13 mouse cellular contexts compared by ENCODE assay signal in the genomic region with DNA sequence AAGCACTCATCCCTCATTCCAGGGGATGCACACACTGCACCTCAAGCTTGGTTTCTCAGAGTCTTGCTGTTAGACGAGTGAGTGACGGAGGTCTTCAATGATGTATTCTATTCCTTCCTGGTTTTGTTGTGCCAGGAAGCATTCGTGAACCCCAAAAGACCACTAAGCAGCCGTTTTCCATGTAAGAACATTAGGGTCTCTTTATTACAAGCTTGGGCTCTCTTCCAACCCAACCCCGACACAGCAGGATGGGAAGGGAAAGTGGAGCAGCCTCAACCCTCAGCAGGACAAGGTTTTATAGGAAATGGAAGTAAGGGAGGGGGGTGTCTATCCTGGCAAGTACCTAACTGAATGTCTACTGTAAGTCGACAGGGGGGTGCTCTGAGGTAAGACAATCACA. TPM values are rescaled to one million over a fixed set of nuclear protein-coding genes. Genes with fewer than 3 reads are reported as not detected.
DNase-seq lines count a peak whose midpoint lies in the region; ATAC-seq and TF ChIP-seq lines count a peak whose summit lies in the region.
"Had no signal": no experiment of that assay in that cellular context is flagged by ENCODE, and none has a peak within 500 bp of the region (broad histone marks: within the 10 kb centered on the region; RNA-seq: fewer than 3 reads in every experiment).

No protein-coding gene starts in this region.

- intact Hi-C loops in heart, adult 2 months (cut with DNase I) = loop anchor here (5.0 kb wide), 2 partner anchors 56 to 69 kb away; no protein-coding TSS in a partner anchor
- intact Hi-C loops in heart, postnatal 36 days (cut with DNase I) = loop anchor here (2.0 to 5.0 kb wide), 3 partner anchors 39 to 129 kb away; a partner anchor contains a TSS
- intact Hi-C loops in left cerebral cortex, adult 2 months (cut with DNase I) = loop anchor here (5.0 kb wide), 1 partner anchor 39 kb away; a partner anchor contains a TSS
- intact Hi-C loops in left cerebral cortex, postnatal 14 days (cut with DNase I) = loop anchor here (5.0 kb wide), 1 partner anchor 39 kb away; a partner anchor contains a TSS

- peak overlapping the region; percentile 57 for H3K27ac ChIP-seq in heart, adult 2 months
- peak overlapping the region; percentile 87; the same call in 1 of the 2 replicates for H3K27ac ChIP-seq in left cerebral cortex, adult 2 months
- peak overlapping the region; percentile 55 for H3K27ac ChIP-seq in cortical plate, adult 2 months (ENCODE audit: insufficient read depth, low read length)
- H3K27ac ChIP-seq in hindbrain, embryonic 16.5 days (ENCODE audit: low read depth, low read length) = peak overlapping the region; percentile 26
- H3K27ac ChIP-seq: limb, embryonic 12.5 days; macrophage had no signal

- peaks cover 30% of the 10 kb centered on the region for H3K4me1 ChIP-seq in heart, adult 2 months (ENCODE audit: control insufficient read depth, insufficient read depth, low read length)
- H3K4me1 ChIP-seq in cortical plate, adult 2 months (ENCODE audit: control insufficient read depth, insufficient read depth, low read length) = peaks cover 5% of the 10 kb centered on the region
- peaks cover 20% of the 10 kb centered on the region for H3K4me1 ChIP-seq in hindbrain, embryonic 16.5 days (ENCODE audit: control insufficient read depth, insufficient read depth, low read depth, low read length)

- no peaks in the 10 kb centered on the region for H3K9me3 ChIP-seq in hindbrain, embryonic 16.5 days (ENCODE audit: control insufficient read depth, low read length)
- H3K9me3 ChIP-seq: limb, embryonic 12.5 days had no signal

- TF ChIP-seq POLR2A in heart, adult 2 months (IDR thresholded peaks at IDR 0.05; ENCODE audit: insufficient read depth, low read depth, low read length) = no peak
- TF ChIP-seq POLR2A in cortical plate, adult 2 months (IDR thresholded peaks at IDR 0.05; ENCODE audit: extremely low read depth, insufficient read depth, low read length) = no peak

- ATAC-seq in hindbrain, embryonic 16.5 days = peak; percentile 49; the same call in 1 of the 2 replicates
- ATAC-seq: Patski had no signal

- no peak for TF ChIP-seq CTCF in heart, adult 2 months (IDR thresholded peaks at IDR 0.05)
- TF ChIP-seq CTCF in left cerebral cortex, adult 2 months (IDR thresholded peaks at IDR 0.05) = no peak
- no peak for TF ChIP-seq CTCF in cortical plate, adult 2 months (IDR thresholded peaks at IDR 0.05; ENCODE audit: extremely low read depth, insufficient read depth, low read length)

- no peak overlapping the region for H3K9ac ChIP-seq in heart, adult 2 months (ENCODE audit: low read depth, low read length)
- H3K9ac ChIP-seq in hindbrain, embryonic 16.5 days (ENCODE audit: low read depth, low read length) = no peak overlapping the region
- H3K9ac ChIP-seq: limb, embryonic 12.5 days had no signal

- no peak for DNase-seq in heart, adult 2 months
- DNase-seq in heart, postnatal 36 days = no peak
- no peak for DNase-seq in left cerebral cortex, adult 2 months (ENCODE audit: extremely low spot score in 1 of 2, low spot score in 2 of 2)
- DNase-seq in left cerebral cortex, postnatal 14 days (ENCODE audit: low spot score in 2 of 2) = no peak
- no peak for DNase-seq in adrenal gland, postnatal 10 days
- DNase-seq in right cerebral cortex, adult 2 months (ENCODE audit: low spot score in 2 of 2) = no peak
- DNase-seq: adrenal gland, adult 8-10 months had no signal

- 0 out of 2 replicates have a peak overlapping the region, but pooled peaks have one; percentile 8 for H3K4me2 ChIP-seq in hindbrain, embryonic 16.5 days (ENCODE audit: low read length)
- H3K4me2 ChIP-seq: limb, embryonic 12.5 days had no signal

- no peak overlapping the region for H3K4me3 ChIP-seq in heart, adult 2 months
- H3K4me3 ChIP-seq in left cerebral cortex, adult 2 months = no peak overlapping the region
- H3K4me3 ChIP-seq in cortical plate, adult 2 months (ENCODE audit: insufficient read depth, low read length) = no peak overlapping the region
- H3K4me3 ChIP-seq in hindbrain, embryonic 16.5 days (ENCODE audit: low read length) = no peak overlapping the region
- H3K4me3 ChIP-seq: limb, embryonic 12.5 days; myocyte had no signal

- WGBS in heart, adult 2 months = 21% methylated on average over 6 of the region's 6 CpGs
- WGBS in hindbrain, embryonic 16.5 days = 49% methylated on average over 6 of the region's 6 CpGs

- no peak for TF ChIP-seq EP300 in heart, adult 2 months (IDR thresholded peaks at IDR 0.05; ENCODE audit: insufficient read depth, low read depth, low read length)

- H3K79me2 ChIP-seq in heart, adult 2 months (replicated peaks; ENCODE audit: control insufficient read depth, insufficient read depth, low read length) = peaks cover 2% of the 10 kb centered on the region; the same call in 1 of the 2 replicates

- no peaks in the 10 kb centered on the region for H3K27me3 ChIP-seq in heart, adult 2 months (ENCODE audit: control insufficient read depth, insufficient read depth, low read length)
- H3K27me3 ChIP-seq in hindbrain, embryonic 16.5 days (replicated peaks; ENCODE audit: control insufficient read depth, insufficient read depth, low read length) = no peaks in the 10 kb centered on the region
- H3K27me3 ChIP-seq: limb, embryonic 12.5 days; Patski had no signal

- peaks cover 28% of the 10 kb centered on the region for H3K36me3 ChIP-seq in heart, adult 2 months (ENCODE audit: control insufficient read depth, insufficient read depth, low read length)
- H3K36me3 ChIP-seq in hindbrain, embryonic 16.5 days (ENCODE audit: control insufficient read depth, insufficient read depth, low read length) = no peaks in the 10 kb centered on the region
- H3K36me3 ChIP-seq: limb, embryonic 12.5 days had no signal

RNA-seq across cellular contexts. Expression of a gene that starts 37.2 kb away (rescaled TPM):
- total RNA-seq in heart, adult 2 months (2021) = 10 to 100 TPM; 34.5 to 36.8 TPM
- polyA plus RNA-seq in heart, adult 2 months (2012; rRNA removed) = 8.5 and 14.7 TPM in 2 replicates
- total RNA-seq in heart, postnatal 36 days (2021) = 10 to 100 TPM; 39.4 to 41.1 TPM
- total RNA-seq in left cerebral cortex, adult 2 months (2021) = 100 to 1,000 TPM in 1 of 2 experiments, 10 to 100 TPM in 1; 86.3 to 102 TPM
- total RNA-seq in left cerebral cortex, postnatal 14 days (2021) = 10 to 100 TPM; 85.6 to 90.5 TPM
- 31.8 and 32.4 TPM in 2 replicates for polyA plus RNA-seq in cortical plate, adult 2 months (2012; rRNA removed)
- 33.4 and 35.5 TPM in 2 replicates for polyA plus RNA-seq in hindbrain, embryonic 16.5 days (2015; fragmentation: Nextera tagmentation; extraction: Ambion mirVana)
- 10 to 100 TPM; 47.1 to 64.6 TPM for total RNA-seq in adrenal gland, postnatal 10 days (2021)

RNA-seq across cellular contexts. Expression of a gene that starts 38.0 kb away (rescaled TPM):
- 10 to 100 TPM; 19.7 to 20.2 TPM for total RNA-seq in heart, adult 2 months (2021)
- 14.9 and 27.7 TPM in 2 replicates for polyA plus RNA-seq in heart, adult 2 months (2012; rRNA removed)
- 10 to 100 TPM; 22.2 to 22.5 TPM for total RNA-seq in heart, postnatal 36 days (2021)
- total RNA-seq in left cerebral cortex, adult 2 months (2021) = 10 to 100 TPM; 16.6 to 17.8 TPM
- 10 to 100 TPM; 24.2 to 26.3 TPM for total RNA-seq in left cerebral cortex, postnatal 14 days (2021)
- polyA plus RNA-seq in cortical plate, adult 2 months (2012; rRNA removed) = 23.5 and 26.4 TPM in 2 replicates
- 32.7 and 36.2 TPM in 2 replicates for polyA plus RNA-seq in hindbrain, embryonic 16.5 days (2015; fragmentation: Nextera tagmentation; extraction: Ambion mirVana)
- total RNA-seq in adrenal gland, postnatal 10 days (2021) = 10 to 100 TPM; 45.8 to 46.9 TPM

Comparison
In these comparisons a context has a peak if more than half of its experiments do, and no peak if none do; other contexts are left out.
1. H3K27ac ChIP-seq: peak in every context shown above with its lines; median percentile 87 in left cerebral cortex, adult 2 months; 57 in heart, adult 2 months; 55 in cortical plate, adult 2 months; 26 in hindbrain, embryonic 16.5 days.